Mouse (Mus musculus): Measurements from ENCODE around the gene Tuba4a. TPM values are rescaled to one million over a fixed set of nuclear protein-coding genes. Genes with fewer than 3 reads are reported as not detected.

The Tuba4a gene
- total and polyA plus RNA-seq, 3 experiments = 180 to 294 (median 192) TPM

DNA sequence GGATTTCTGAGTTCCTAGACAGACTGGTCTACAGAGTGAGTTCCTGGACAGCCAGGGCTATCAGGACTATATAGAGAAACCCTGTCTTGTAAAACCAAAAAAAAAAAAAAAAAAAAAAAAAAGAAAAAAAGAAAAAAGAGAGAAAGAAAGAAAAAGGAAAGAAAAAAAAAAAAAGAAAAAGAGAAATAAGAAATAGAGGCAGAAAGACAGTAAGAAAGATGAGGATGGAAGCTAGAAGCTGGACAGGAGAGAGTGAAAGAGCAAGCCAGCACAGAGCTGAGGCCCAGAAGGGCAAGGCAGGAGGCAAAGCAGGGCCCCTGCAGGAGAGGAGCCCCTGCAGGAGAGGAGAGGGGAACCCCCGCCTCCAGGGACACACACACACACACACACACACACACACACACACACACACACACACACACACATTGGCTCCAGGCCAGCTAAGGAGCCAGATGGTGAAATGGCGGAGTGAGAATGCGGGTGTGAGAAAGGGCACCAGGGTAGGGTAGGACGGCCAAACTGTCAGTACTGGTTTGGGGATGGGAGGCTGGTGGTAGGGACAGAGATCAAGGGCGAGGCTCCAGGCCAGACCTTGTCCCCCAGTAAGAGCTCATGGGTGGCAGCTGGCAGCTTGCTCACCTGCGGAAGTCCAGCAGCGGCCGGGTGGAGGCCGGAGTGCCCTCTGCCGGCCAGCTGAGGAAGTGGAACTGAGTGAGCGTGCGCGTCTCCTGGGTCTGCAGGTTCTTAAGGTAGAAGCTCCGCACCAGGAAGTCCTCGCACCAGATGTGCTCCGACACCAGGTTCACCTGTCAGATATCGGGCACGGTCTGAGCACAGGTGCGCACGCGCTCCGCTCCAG, 31.7 kb upstream of the Tuba4a start (continued):
- TF ChIP-seq SIN3A (IDR thresholded peaks at IDR 0.05; ENCODE audit: low read length) (peak; percentile 77), ETS1 (conservative IDR thresholded peaks at IDR 0.05; ENCODE audit: low read depth, low read length) (no peak; the same call in 1 of the 2 replicates), POLR2A (IDR thresholded peaks at IDR 0.05; ENCODE audit: low read depth, low read length) (peak; percentile 52), USF2 (conservative IDR thresholded peaks at IDR 0.05; ENCODE audit: low read depth, low read length) (no peak), ZNF384 (IDR thresholded peaks at IDR 0.05; ENCODE audit: low read depth, low read length) (peak; percentile 57), MAFK (IDR thresholded peaks at IDR 0.05; ENCODE audit: insufficient replicate concordance, low read length) (no peak), GABPA (IDR thresholded peaks at IDR 0.05; ENCODE audit: insufficient replicate concordance, low read depth, low read length) (no peak), KAT2A (IDR thresholded peaks at IDR 0.05; ENCODE audit: insufficient replicate concordance, low read length) (no peak), JUND (conservative IDR thresholded peaks at IDR 0.05; ENCODE audit: low read depth, low read length) (no peak), JUN (IDR thresholded peaks at IDR 0.05; ENCODE audit: insufficient read depth, low read depth, low read length) (no peak), CHD2 (IDR thresholded peaks at IDR 0.05; ENCODE audit: low read length) (no peak; the same call in 1 of the 2 replicates)

DNA sequence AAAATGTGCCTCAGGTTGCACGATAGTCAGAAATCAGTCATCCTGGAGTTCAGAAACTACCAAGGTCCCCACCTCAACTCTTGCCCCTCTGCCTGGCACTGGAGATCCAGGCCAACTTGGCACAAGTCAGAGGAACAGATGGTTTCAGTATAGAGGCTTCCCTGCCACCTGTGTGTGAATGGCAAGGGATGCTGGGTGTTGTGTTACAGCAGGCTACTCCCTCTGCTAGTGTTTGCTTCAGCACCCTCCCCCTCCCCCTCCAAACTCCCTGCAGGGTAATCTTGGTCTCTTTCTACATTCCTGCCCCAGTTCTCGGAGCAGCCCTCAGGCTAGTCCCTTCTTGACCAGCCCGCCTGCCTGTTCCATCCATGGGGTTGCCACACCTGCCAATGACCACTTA, 30.8 kb upstream of the Tuba4a start:
- Histone ChIP-seq H3K9me3 (replicated peaks; ENCODE audit: low read length) (no peaks in the 10 kb centered on the region), H3K4me2 (ENCODE audit: insufficient read depth, low read depth, poor library complexity, severe bottlenecking) (peak overlapping the region; percentile 27; the same call in 1 of the 2 replicates), H3K27me3 (replicated peaks) (peaks cover 7% of the 10 kb centered on the region), H3K9ac (ENCODE audit: insufficient read depth, low read depth) (no peak overlapping the region), H3K4me3 (replicated peaks in 1 of 3; ENCODE audit: low read depth in 2 of 3, low read length in 2 of 3, poor library complexity in 1 of 3) (no peak overlapping the region), H3K79me2 (replicated peaks; ENCODE audit: control insufficient read depth, extremely low read depth, insufficient read depth, poor library complexity, severe bottlenecking) (no peaks in the 10 kb centered on the region), H3K36me3 (replicated peaks in 1 of 2; ENCODE audit: control insufficient read depth in 1 of 2, insufficient read depth in 1 of 2, low read length in 1 of 2) (peaks cover under 1 to 20% of the 10 kb centered on the region in 2 experiments), H3K4me1 (ENCODE audit: control insufficient read depth in 1 of 2, insufficient read depth in 2 of 2) (peaks cover 9 to 29% of the 10 kb centered on the region in 2 experiments), H3K27ac (ENCODE audit: insufficient read depth, low read depth) (no peak overlapping the region)
- peak; percentile 13 for DNase-seq (ENCODE audit: extremely low read depth)
- dilution Hi-C loops (cut with MboI; ENCODE audit: extremely low pct_ligation_motif_present, extremely low pct_unique_long_range_greater_than_20kb, low sequenced_read_pairs) = no loop called here
- TF ChIP-seq UBTF (IDR thresholded peaks at IDR 0.05; ENCODE audit: low read depth, low read length) (no peak), TCF12 (IDR thresholded peaks at IDR 0.05; ENCODE audit: low read depth, low read length) (no peak; the same call in 1 of the 2 replicates), ZNF384 (IDR thresholded peaks at IDR 0.05; ENCODE audit: low read depth, low read length) (no peak), CHD2 (IDR thresholded peaks at IDR 0.05; ENCODE audit: low read length) (no peak), HCFC1 (IDR thresholded peaks at IDR 0.05; ENCODE audit: low read depth, low read length) (no peak), SMC3 (IDR thresholded peaks at IDR 0.05; ENCODE audit: low read depth, low read length) (no peak), MAZ (IDR thresholded peaks at IDR 0.05; ENCODE audit: low read depth, low read length) (no peak), CTCF (conservative IDR thresholded peaks at IDR 0.05 in 1 of 2, IDR thresholded peaks at IDR 0.05 in 1 of 2; ENCODE audit: low read depth in 2 of 2, low read length in 2 of 2) (no peak), TBP (conservative IDR thresholded peaks at IDR 0.05; ENCODE audit: low read depth, low read length) (no peak), ZKSCAN1 (IDR thresholded peaks at IDR 0.05; ENCODE audit: borderline replicate concordance, low read depth, low read length) (no peak), EP300 (IDR thresholded peaks at IDR 0.05; ENCODE audit: low read length) (no peak), MAFK (IDR thresholded peaks at IDR 0.05; ENCODE audit: insufficient replicate concordance, low read length) (no peak), IRF4 (IDR thresholded peaks at IDR 0.05; ENCODE audit: low read depth, low read length) (no peak), MYC (IDR thresholded peaks at IDR 0.05; ENCODE audit: low read depth, low read length) (no peak), MEF2A (IDR thresholded peaks at IDR 0.05; ENCODE audit: borderline replicate concordance, low read depth, low read length) (no peak), GABPA (IDR thresholded peaks at IDR 0.05; ENCODE audit: insufficient replicate concordance, low read depth, low read length) (no peak), MXI1 (IDR thresholded peaks at IDR 0.05; ENCODE audit: low read depth, low read length) (no peak), USF2 (conservative IDR thresholded peaks at IDR 0.05; ENCODE audit: low read depth, low read length) (no peak), RAD21 (IDR thresholded peaks at IDR 0.05; ENCODE audit: low read depth, low read length) (no peak)
- in situ Hi-C loops (cut with MboI; ENCODE audit: low pct_ligation_motif_present, low pct_unique_long_range_greater_than_20kb, low sequenced_read_pairs) = loop anchor here (25.0 kb wide), 1 partner anchor 313 kb away; the partner anchor contains the start of gene Cfap65
